Mouse (Mus musculus): Measurements from ENCODE around the gene Hlcs.

DNA sequence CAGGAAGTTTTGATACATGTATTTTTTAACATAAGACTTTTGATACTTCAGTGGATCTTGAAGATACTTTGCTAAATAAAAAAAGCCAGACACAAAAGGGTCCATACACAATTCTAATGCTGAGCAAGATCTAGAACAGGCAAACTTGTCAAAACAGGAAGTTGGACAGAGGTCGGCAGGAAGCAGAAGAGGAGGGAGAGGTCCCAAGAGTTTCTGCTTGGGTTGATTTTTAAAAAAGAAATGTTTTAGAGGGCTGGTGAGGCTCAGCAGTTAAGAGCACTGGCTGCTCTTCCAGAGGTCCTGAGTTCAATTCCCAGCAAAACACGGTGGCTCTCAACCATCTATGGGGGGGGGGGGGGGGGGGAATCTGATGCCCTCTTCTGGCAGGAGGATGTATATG is 73.2 kb downstream of the Hlcs start:
- no peak for TF ChIP-seq CTCF (IDR thresholded peaks at IDR 0.05; ENCODE audit: low read depth, low read length)
- no peak for TF ChIP-seq EP300 (IDR thresholded peaks at IDR 0.05; ENCODE audit: insufficient read depth, low read depth, low read length)

All from ES-Bruce4 (cell line).